Mouse (Mus musculus) lung, embryonic 14.5 days (tissue): ENCODE measurements at regions not wholly inside any gene's neighbourhood (a gene's known extent, or its start where the extent isn't known, plus 50 kb on each side); places are given as distances from the start of the nearest gene placed in this dataset.

Source experiments
- ATAC-seq: fragments of 200-750 bp; cut with Nextera tagmentation; 2 replicates; pipeline ENCODE4 v1.8.0; 2017; ENCODE audit warnings: mild to moderate bottlenecking, moderate TSS enrichment, moderate library complexity; ENCODE audit not compliant: insufficient read depth
- DNase-seq: peaks from one replicate; pipeline ENCODE4 v3.0.0-alpha.2; 2015
- H3K27ac ChIP-seq: fragments of 300-500 bp; sonication (generic); 2 replicates; pipeline ENCODE4 v1.5.1; 2014; ENCODE audit warnings: low read depth, mild to moderate bottlenecking, moderate library complexity
- H3K27me3 ChIP-seq: fragments of 300-500 bp; sonication (generic); 2 replicates; pipeline ENCODE4 v1.6.1; 2014; ENCODE audit warnings: low read length, control low read depth; ENCODE audit not compliant: insufficient read depth
- H3K36me3 ChIP-seq: fragments of 300-500 bp; sonication (generic); 2 replicates; pipeline ENCODE4 v1.6.1; 2014; ENCODE audit warnings: control low read depth; ENCODE audit not compliant: insufficient read depth
- H3K4me1 ChIP-seq: fragments of 300-500 bp; sonication (generic); 2 replicates; pipeline ENCODE4 v1.6.1; 2014; ENCODE audit warnings: antibody characterized with exemption, control low read depth; ENCODE audit not compliant: insufficient read depth
- H3K4me2 ChIP-seq: fragments of 300-500 bp; sonication (generic); 2 replicates; pipeline ENCODE4 v1.6.1; 2014; ENCODE audit warnings: mild to moderate bottlenecking
- H3K4me3 ChIP-seq: fragments of 300-500 bp; sonication (generic); 2 replicates; pipeline ENCODE4 v1.5.1; 2014; ENCODE audit warnings: low read depth, low read length
- H3K9ac ChIP-seq: fragments of 300-500 bp; sonication (generic); 2 replicates; pipeline ENCODE4 v1.6.1; 2014
- H3K9me3 ChIP-seq: fragments of 300-500 bp; sonication (generic); 2 replicates; pipeline ENCODE4 v1.6.1; 2016; ENCODE audit warnings: low read depth, low read length, control low read depth
- CTCF ChIP-seq: IDR thresholded peaks from 2 replicates; pipeline ENCODE4 v1.5.1; 2016; ENCODE audit warnings: antibody characterized with exemption, low read depth
- whole genome bisulfite sequencing: fragments of 180-500 bp; shearing (Covaris S2); extraction: QIAGEN DNeasy Blood & Tissue Kit; methylation state at CpG from one replicate; pipeline ENCODE4 v1.1.7; 2014; 5-methylcytosine and 5-hydroxymethylcytosine counted together

DNA sequence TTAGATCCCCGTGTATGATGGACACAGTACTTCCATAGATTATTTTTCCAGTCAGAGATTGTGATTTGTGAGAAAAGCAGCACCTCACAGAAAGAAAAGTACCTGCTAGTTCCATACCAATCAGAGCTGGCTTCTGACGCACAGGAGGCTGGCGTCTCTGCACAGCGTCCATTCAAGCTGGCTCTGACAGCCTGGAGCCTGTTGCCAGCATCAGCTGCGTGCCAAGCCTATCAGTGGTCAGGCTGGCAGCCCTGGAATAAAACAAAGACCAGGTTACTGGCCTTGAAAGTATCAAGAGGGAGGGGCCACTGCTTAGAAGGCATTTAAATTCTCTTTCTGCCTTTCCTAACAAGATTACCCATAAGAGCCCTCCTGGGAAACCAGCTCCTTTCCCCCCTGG, 239.3 kb downstream of the Efnb2 start:
- no peaks in the 10 kb centered on the region for H3K36me3 ChIP-seq
- no peak for TF ChIP-seq CTCF
- no peak for ATAC-seq
- no peak overlapping the region for H3K27ac ChIP-seq
- no peaks in the 10 kb centered on the region for H3K9me3 ChIP-seq
- H3K4me2 ChIP-seq = no peak overlapping the region
- no peaks in the 10 kb centered on the region for H3K4me1 ChIP-seq
- no peak overlapping the region for H3K9ac ChIP-seq
- WGBS = 67% methylated on average over 5 of the region's 5 CpGs
- no peak overlapping the region for H3K4me3 ChIP-seq
- H3K27me3 ChIP-seq = no peaks in the 10 kb centered on the region
- DNase-seq = no peak

DNA sequence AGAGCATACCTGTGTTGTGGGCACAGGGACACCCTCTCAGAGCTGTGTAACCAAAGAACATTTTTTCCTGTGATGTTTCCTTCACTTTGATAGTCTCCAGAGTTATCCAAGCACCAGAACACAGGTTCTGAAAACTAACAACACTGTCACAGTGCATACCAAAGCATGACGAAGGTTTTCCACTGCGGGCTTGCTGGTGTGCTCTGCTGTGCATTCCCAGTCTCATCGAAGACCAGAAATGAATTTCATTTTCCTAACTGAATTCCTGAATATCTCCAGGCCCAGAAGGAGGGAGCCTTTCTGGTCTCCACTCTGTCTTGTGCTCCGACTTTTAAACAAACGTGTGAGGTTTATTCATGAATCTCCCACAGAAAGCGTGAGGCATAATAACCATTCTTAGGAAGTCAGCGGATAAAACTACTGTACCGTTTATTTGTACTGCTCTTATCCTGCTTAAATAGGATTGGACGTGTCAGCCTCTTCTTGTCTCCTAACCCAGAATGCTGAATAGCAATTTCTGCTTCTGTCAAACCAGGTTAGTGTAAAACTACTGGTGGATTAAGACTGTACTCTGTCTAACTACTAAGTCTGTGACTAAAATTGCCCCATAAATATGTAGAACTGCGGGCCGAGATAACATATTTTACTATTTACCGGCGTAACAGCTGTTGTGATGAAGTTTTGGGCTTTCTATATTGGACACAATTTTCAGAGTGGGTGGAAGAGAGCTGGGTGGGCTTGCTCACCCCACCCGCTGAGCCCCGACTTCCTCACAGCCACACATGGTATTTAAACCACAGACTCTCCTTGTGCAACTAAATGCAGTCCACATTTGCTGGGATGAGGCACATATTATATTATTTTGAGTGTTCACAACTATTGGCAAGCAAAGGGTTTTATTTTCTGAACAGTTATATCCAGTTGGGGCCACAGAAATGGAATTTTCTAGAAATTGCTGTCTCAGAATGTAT, 241.4 kb downstream of the Efnb2 start:
- no peak for ATAC-seq
- WGBS = 59% methylated on average over 15 of the region's 15 CpGs
- no peak overlapping the region for H3K27ac ChIP-seq

DNA sequence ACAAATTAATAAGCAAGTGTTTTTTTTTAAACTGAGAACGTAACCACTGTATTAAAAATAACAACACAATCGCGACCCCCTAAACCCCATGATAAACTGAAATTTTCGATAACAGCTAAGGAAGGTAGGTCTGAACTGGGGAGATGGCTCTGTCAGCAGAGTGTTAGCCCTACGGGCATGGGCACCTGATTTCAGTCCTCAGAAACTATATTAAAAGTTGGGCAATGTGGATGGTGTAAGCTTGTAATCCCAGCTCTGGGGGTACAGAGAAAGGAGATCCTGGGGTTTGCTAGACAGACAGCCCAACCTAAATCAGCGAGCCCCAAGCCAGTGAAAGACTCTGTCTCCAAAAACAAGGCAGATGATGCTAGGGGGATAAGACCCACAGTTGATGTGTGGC, 242.1 kb downstream of the Efnb2 start:
- no peak for ATAC-seq
- TF ChIP-seq CTCF = no peak
- WGBS = 83% methylated on average over 6 of the region's 6 CpGs

More for the DNA sequence above, 241.4 kb downstream of the Efnb2 start:
- no peaks in the 10 kb centered on the region for H3K9me3 ChIP-seq
- no peaks in the 10 kb centered on the region for H3K4me1 ChIP-seq
- H3K36me3 ChIP-seq = no peaks in the 10 kb centered on the region
- TF ChIP-seq CTCF = no peak
- H3K9ac ChIP-seq = no peak overlapping the region
- no peak overlapping the region for H3K4me2 ChIP-seq
- no peaks in the 10 kb centered on the region for H3K27me3 ChIP-seq
- H3K4me3 ChIP-seq = no peak overlapping the region
- DNase-seq = no peak

DNA sequence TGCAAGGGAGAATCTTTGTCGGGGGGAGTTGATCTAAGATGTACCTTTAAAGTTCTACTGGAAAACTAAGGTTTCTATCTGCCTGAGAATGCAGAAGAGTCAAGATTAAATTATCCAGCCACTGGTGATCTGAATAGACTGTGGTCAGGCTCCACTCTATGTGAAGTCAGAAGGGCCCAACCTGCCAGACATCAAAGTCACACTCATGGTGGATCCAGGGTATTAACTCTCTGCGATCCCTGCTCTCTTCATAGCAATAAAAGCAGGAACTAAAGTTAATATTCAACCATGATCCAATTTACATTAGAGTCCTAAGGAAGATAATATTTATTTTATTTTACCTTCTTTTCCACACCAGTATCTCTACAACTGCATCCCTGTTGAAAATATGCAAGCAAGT, 242.5 kb downstream of the Efnb2 start:
- TF ChIP-seq CTCF = no peak
- Histone ChIP-seq H3K9me3 (no peaks in the 10 kb centered on the region), H3K4me1 (no peaks in the 10 kb centered on the region), H3K27ac (no peak overlapping the region), H3K4me3 (no peak overlapping the region), H3K27me3 (no peaks in the 10 kb centered on the region), H3K4me2 (no peak overlapping the region), H3K36me3 (no peaks in the 10 kb centered on the region), H3K9ac (no peak overlapping the region)
- DNase-seq = no peak
- no peak for ATAC-seq
- 78% methylated on average over 2 of the region's 2 CpGs for WGBS

More for the DNA sequence above, 242.1 kb downstream of the Efnb2 start:
- H3K4me2 ChIP-seq = no peak overlapping the region
- H3K27me3 ChIP-seq = no peaks in the 10 kb centered on the region
- no peak for DNase-seq
- H3K9ac ChIP-seq = no peak overlapping the region
- no peaks in the 10 kb centered on the region for H3K4me1 ChIP-seq
- H3K9me3 ChIP-seq = no peaks in the 10 kb centered on the region
- H3K27ac ChIP-seq = no peak overlapping the region
- H3K36me3 ChIP-seq = no peaks in the 10 kb centered on the region
- no peak overlapping the region for H3K4me3 ChIP-seq

DNA sequence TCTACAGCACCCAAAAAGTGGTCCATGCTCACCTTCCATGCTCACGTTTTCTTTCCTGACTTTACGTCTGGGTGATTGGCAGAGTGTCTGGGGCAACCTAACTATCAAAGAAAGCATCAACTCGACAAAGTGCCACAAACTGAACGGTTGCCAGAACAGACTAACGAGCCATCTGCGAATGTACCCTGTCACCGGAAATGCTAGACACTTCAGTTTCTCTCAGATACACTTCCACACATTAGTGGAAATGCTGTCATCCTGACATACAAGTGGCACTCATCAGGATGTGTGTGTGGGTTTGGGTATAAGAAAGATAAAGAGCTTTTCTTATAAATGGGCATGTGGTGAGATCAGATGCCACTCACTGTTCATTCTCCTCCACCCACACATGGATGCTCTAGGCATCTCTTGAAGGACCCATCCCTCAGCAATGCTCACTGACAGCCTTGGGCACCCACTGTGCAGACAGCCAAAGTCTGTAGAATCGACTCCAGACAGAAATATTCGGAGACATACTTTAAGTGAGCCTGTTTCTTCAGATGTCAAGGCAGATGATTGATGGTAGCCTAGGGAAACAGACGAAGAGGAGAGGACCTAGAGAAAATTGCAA, 244.8 kb downstream of the Efnb2 start:
- Histone ChIP-seq H3K9ac (no peak overlapping the region), H3K4me2 (no peak overlapping the region), H3K4me1 (no peaks in the 10 kb centered on the region), H3K4me3 (no peak overlapping the region), H3K27me3 (no peaks in the 10 kb centered on the region), H3K36me3 (no peaks in the 10 kb centered on the region), H3K9me3 (no peaks in the 10 kb centered on the region), H3K27ac (no peak overlapping the region)
- DNase-seq = no peak
- WGBS = 48% methylated on average over 10 of the region's 10 CpGs
- TF ChIP-seq CTCF = no peak
- no peak for ATAC-seq

DNA sequence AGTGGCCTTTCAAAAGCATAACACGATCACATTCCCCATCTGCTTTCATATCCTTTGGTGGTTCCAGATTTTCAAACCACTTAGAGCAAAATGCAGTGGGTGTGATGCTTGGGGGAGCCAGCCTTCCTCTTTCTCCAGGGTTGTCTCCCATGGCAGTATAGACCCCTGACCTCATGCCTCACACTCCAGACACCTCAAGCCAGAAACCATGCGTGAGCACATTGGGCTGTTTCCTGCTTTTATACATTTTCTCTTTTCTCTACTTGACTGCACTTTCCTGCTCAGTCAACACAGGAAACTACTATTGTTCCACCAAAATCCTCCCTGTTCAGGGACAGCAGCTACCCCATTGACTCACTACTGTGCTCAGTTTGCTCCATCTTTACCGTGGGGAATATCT, 253.7 kb downstream of the Efnb2 start:
- TF ChIP-seq CTCF = no peak
- Histone ChIP-seq H3K9ac (no peak overlapping the region), H3K4me2 (no peak overlapping the region), H3K4me3 (no peak overlapping the region), H3K4me1 (peaks cover 5% of the 10 kb centered on the region; the same call in 1 of the 2 replicates), H3K9me3 (no peaks in the 10 kb centered on the region), H3K36me3 (no peaks in the 10 kb centered on the region), H3K27ac (no peak overlapping the region), H3K27me3 (no peaks in the 10 kb centered on the region)
- WGBS = 62% methylated on average over 3 of the region's 3 CpGs
- DNase-seq (no peak), ATAC-seq (no peak)

DNA sequence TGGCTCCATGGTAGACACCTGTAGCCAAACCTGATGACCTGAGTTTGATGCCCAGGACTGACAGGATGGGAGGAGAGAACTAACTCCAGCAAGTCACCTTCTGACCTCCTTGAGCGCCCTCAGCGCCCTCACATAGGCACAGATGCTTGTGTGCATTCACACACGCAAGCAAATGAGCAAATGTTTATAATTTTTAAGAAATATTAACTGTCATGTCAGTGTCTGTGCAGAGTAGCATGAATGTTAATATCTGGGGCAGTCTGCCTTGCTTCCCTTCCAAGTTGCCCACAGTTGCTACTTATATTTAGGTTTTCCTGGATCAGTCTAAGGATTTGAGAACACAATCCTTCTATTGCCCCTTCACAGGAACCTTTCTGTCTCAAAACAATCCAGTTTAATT, 257.6 kb downstream of the Efnb2 start:
- H3K4me3 ChIP-seq = no peak overlapping the region
- no peak overlapping the region for H3K4me2 ChIP-seq
- no peaks in the 10 kb centered on the region for H3K9me3 ChIP-seq
- no peaks in the 10 kb centered on the region for H3K36me3 ChIP-seq
- DNase-seq = peak; percentile 56
- H3K27me3 ChIP-seq = no peaks in the 10 kb centered on the region
- peaks cover 5% of the 10 kb centered on the region; the same call in 1 of the 2 replicates for H3K4me1 ChIP-seq
- no peak overlapping the region for H3K27ac ChIP-seq
- 42% methylated on average over 3 of the region's 3 CpGs for WGBS
- TF ChIP-seq CTCF = no peak
- no peak overlapping the region for H3K9ac ChIP-seq
- ATAC-seq = peak; percentile 52; the same call in 1 of the 2 replicates
